Mouse (Mus musculus) v-Abl transformed pro-B cells (cell line): ENCODE measurements at regions not wholly inside any gene's neighbourhood (a gene's known extent, or its start where the extent isn't known, plus 50 kb on each side); places are given as distances from the start of the nearest gene placed in this dataset.

Source experiments
- in situ Hi-C, 2 experiments: fragments of 400-800 bp; cut with MboI; formaldehyde crosslinking; loops; one replicate each; pipeline ENCODE4 v1.15.1; 2025; ENCODE audit not compliant: unreplicated experiment in 2 of 2

GRCm38 (mm10) chr8:87209295-87209694, 263.1 kb downstream of the Cbln1 start:
- in situ Hi-C loops, result no loop called here

- in situ Hi-C loops, result no loop called here
These were observed 264.4 kb downstream of the Cbln1 start for GRCm38 (mm10) chr8:87208036-87208435.

- in situ Hi-C loops, result no loop called here
These were observed 269.7 kb downstream of the Cbln1 start for GRCm38 (mm10) chr8:87202639-87203160.

GRCm38 (mm10) chr8:87199461-87200131, 272.8 kb downstream of the Cbln1 start:
- in situ Hi-C loops, result no loop called here

- in situ Hi-C loops, result no loop called here
These were observed 274.4 kb downstream of the Cbln1 start for GRCm38 (mm10) chr8:87197867-87198536.

- in situ Hi-C loops, result no loop called here
These were observed 275.4 kb downstream of the Cbln1 start for GRCm38 (mm10) chr8:87197000-87197399.

- in situ Hi-C loops, result no loop called here
These were observed 276.4 kb downstream of the Cbln1 start for GRCm38 (mm10) chr8:87196050-87196449.

- in situ Hi-C loops, result no loop called here
These were observed 282.5 kb downstream of the Cbln1 start for GRCm38 (mm10) chr8:87189791-87190385.

- in situ Hi-C loops, result no loop called here
These were observed 289.5 kb downstream of the Cbln1 start for GRCm38 (mm10) chr8:87182888-87183287.

GRCm38 (mm10) chr8:87178561-87178960, 293.5 kb upstream of the N4bp1 start:
- in situ Hi-C loops, result no loop called here

- in situ Hi-C loops, result no loop called here
These were observed 292.6 kb upstream of the N4bp1 start for GRCm38 (mm10) chr8:87177620-87178019.

GRCm38 (mm10) chr8:87175097-87175496, 290.0 kb upstream of the N4bp1 start:
- in situ Hi-C loops, result no loop called here

GRCm38 (mm10) chr8:87173720-87174119, 288.7 kb upstream of the N4bp1 start:
- in situ Hi-C loops, result no loop called here

GRCm38 (mm10) chr8:87166771-87167170, 281.7 kb upstream of the N4bp1 start:
- in situ Hi-C loops, result no loop called here

- in situ Hi-C loops, result no loop called here
These were observed 275.4 kb upstream of the N4bp1 start for GRCm38 (mm10) chr8:87160416-87160815.

GRCm38 (mm10) chr8:87158322-87158721, 273.3 kb upstream of the N4bp1 start:
- in situ Hi-C loops, result no loop called here

GRCm38 (mm10) chr8:87155819-87156425, 270.9 kb upstream of the N4bp1 start:
- in situ Hi-C loops, result no loop called here

- in situ Hi-C loops, result no loop called here
These were observed 267.2 kb upstream of the N4bp1 start for GRCm38 (mm10) chr8:87152068-87152915.

- in situ Hi-C loops, result no loop called here
These were observed 263.8 kb upstream of the N4bp1 start for GRCm38 (mm10) chr8:87148853-87149252.

- in situ Hi-C loops, result no loop called here
These were observed 262.6 kb upstream of the N4bp1 start for GRCm38 (mm10) chr8:87147704-87148103.
